Mouse (Mus musculus) erythroid progenitor cell, adult 5-6 weeks (primary cell): Measurements from ENCODE around the gene Fsd1l. TPM values are rescaled to one million over a fixed set of nuclear protein-coding genes. Genes with fewer than 3 reads are reported as not detected.
"Not testable (repeated sequence)": the region's sequence is repeated elsewhere in the genome, so short reads cannot be mapped to it uniquely, and the experiment has no call there.

Source experiments
- ATAC-seq: replicated peaks from 2 replicates; pipeline ENCODE4 v1.8.0; 2016; ENCODE audit warnings: moderate number of reproducible peaks, mild to moderate bottlenecking, moderate TSS enrichment, inconsistent platforms; ENCODE audit not compliant: poor library complexity, low FRiP score, severe bottlenecking
- total RNA-seq, 2 experiments: library from RNA; stranded (forward) in 1 of 2; stranded (reverse) in 1 of 2; fragments of 150-400 nt in 1 of 2; fragments of 186-747, 209-891 nt in 1 of 2; gene quantifications; 2 replicates each; pipeline versions ENCODE4 v1.2.3 to v1.2.4; 2015 to 2017; ENCODE audit warnings: low replicate concordance in 2 of 2

The Fsd1l gene
- total RNA-seq, 2 experiments from 2014 or later, result 22.6 to 25.7 TPM

DNA sequence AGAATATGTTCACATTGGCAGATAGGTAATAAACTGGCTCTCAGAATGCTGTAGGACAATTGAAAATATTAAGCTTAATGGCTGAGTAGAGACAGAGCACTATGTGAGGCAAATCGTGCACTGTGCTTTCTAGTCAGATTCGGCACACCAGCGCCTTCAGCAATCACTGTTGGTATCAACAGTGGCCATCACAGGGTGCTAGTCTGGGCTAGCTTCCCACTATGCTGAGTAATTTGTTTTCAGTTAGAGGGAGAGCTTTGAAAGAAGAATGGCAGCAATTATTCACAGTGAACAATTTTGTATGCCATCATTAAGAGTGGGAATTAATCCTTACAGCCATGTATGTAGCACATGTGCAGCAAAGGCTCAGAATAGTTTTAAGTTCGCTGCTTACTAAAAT is 91.2 kb downstream of the Fsd1l start:
- ATAC-seq, result no peak

DNA sequence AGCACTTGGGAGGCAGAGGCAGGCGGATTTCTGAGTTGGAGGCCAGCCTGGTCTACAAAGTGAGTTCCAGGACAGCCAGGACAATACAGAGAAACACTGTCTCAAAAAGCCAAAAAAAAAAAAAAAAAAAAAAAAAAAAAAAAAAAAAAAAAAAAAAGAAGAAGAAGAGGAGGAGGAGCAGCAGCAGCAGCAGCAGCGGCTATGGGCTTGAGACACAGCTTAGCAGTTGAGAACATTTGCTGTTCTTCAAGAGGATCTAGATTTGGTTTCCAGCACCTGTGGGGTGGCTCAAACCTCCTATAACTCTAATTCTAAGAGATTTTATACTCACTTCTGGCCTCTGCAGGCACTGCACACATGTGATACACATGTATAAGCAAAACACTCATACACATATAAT is 94.8 kb downstream of the Fsd1l start:
- not testable (repeated sequence) for ATAC-seq

DNA sequence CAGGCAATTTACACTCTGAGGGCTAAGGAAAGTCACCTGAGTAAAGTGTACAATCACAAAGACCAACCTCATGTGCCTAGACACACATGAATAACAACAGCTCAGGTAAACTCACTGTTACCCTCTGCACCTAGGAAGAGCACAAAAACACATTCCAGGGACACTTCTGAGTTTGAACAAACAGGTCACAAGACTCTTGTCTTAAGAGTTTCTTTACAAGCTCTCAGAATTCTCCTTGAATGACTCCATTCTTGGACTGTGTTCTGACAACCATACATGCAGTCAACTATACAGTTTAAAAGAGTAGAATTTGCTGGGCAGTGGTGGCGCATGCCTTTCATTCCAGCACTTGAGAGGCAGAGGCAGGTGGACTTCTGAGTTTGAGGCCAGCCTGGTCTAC is 96.8 kb downstream of the Fsd1l start:
- no peak for ATAC-seq

DNA sequence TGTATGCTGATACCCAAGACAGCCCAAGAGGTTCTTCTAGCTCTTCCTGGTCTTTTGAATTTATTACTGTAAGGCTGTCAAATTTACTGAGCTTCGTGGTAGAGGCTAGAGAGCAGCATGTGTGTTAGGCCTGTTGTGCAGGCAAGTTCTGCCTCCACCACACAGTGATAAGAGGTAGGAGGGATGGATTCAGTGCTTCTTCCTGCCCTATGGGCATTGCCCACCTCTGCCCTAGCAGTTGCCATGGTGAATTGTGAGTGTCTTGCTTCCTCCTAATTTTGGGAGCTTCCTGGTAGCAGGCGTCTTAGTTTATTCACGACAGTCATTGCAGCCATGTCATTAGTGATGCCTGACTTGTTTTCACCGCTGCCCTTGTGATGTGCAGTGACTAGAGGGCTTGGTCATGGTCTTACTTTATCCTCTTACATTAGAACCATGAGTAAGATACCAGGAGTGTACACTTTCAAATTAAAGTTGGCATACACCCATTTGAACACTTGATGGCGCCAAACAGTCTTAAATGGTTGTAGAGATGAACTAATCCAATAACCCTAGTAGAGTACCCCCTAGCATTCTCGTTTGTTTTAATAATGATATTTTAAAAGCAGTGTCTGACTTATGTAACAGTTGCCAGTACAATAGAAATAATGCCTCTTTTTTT is 107.8 kb downstream of the Fsd1l start:
- 0 out of 2 replicates have a peak, but pooled peaks have one; percentile 25 for ATAC-seq

DNA sequence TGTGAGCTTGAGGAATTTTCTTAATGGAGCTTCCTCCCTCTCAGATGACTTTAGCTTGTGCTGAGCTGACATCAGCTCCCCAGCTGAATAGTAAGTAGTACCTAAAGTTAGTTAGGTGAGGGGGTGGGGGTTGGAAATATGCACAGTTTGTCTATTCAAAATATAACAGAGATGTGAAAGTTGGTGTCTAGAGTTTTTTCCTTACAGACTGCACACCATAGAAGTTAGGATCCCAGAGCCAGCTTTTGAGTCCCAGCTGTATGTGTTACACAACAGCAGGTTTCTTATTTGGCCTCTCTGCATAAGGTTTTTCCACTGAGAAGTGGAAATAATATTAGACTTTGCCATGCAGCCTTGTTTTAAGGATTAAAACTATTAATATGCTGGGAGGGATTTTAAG is 118.6 kb downstream of the Fsd1l start:
- ATAC-seq, result no peak

DNA sequence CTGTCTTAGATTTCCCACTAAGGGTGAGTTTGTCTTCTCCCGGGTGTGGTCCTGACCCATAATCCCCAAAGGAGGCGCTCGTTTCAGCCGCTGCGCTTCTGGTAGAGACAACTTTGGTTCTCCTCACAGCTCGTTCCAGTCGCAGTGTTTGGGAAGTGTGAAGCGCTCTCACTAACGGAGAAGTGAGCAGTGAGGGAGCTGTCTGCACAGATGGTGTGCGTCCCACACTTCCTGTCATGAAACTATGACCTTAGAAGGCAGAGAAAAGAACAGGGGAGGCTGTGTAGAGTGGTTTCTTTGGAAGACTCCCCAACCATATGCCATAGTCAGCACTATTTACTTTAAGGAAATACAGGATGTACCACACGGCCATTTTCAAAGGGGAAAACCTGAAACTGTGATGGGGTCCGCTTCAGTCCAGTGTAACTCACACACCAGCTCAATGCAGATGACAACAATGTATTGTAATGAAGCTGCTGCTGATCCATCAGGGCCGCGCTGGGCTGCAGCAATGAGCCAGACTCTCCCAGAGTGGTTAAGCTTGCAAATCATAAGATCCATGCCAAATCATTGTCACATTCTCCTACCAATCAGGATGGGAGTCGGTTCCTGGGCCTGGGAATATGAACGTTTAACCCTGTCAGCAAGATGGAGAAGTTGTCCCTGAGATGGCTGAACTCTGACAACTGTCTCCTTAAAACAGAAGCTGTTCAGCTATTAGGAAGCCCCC is 119.3 kb downstream of the Fsd1l start:
- ATAC-seq, result no peak

Other genes with a start within 250 kb of the Fsd1l start
- gene Slc44a1, start 191.1 kb upstream of the Fsd1l start, total RNA-seq (2015; ENCODE audit: low replicate concordance), result 18.4 and 27.2 TPM in 2 replicates
- gene Slc44a1, start 191.1 kb upstream of the Fsd1l start, total RNA-seq (2017; ENCODE audit: low replicate concordance), result 21.6 and 27.0 TPM in 2 replicates
- gene Fktn, start 82.5 kb downstream of the Fsd1l start, total RNA-seq (2015; ENCODE audit: low replicate concordance), result 0.72 and 5.0 TPM in 2 replicates
- gene Fktn, start 82.5 kb downstream of the Fsd1l start, total RNA-seq (2017; ENCODE audit: low replicate concordance), result 0.64 and 0.68 TPM in 2 replicates
- gene Tal2, start 148.2 kb downstream of the Fsd1l start, total RNA-seq (2015; ENCODE audit: low replicate concordance), result not detected in 2 replicates
- 0.68 TPM in 1 of 2 replicates, not detected in the other for gene Tal2, start 148.2 kb downstream of the Fsd1l start, total RNA-seq (2017; ENCODE audit: low replicate concordance)
- 4.2 and 9.0 TPM in 2 replicates for gene Tmem38b, start 194.6 kb downstream of the Fsd1l start, total RNA-seq (2015; ENCODE audit: low replicate concordance)
- 1.7 and 7.0 TPM in 2 replicates for gene Tmem38b, start 194.6 kb downstream of the Fsd1l start, total RNA-seq (2017; ENCODE audit: low replicate concordance)